Mouse (Mus musculus) liver (tissue): ENCODE measurements around the gene Atxn7l3.

Experiments
- DNase-seq: peaks from one replicate; pipeline ENCODE4 v3.0.0-alpha.2; 2020; ENCODE audit warnings: mixed read lengths

The Atxn7l3 gene

GRCm38 (mm10) chr11:102258521-102258920, 37.9 kb downstream of the Atxn7l3 start:
- no peak for DNase-seq

GRCm38 (mm10) chr11:102258095-102258494, 38.3 kb downstream of the Atxn7l3 start:
- no peak for DNase-seq

GRCm38 (mm10) chr11:102257514-102257913, 38.9 kb downstream of the Atxn7l3 start:
- DNase-seq = no peak

- DNase-seq = peak; percentile 19
These were observed 46.9 kb downstream of the Atxn7l3 start for GRCm38 (mm10) chr11:102249351-102250090.

- DNase-seq = peak; percentile 95
These were observed 47.7 kb downstream of the Atxn7l3 start, which contains the start of gene BC030867 for GRCm38 (mm10) chr11:102248630-102249230. BC030867 (plus strand) TSS chr11:102248882.

GRCm38 (mm10) chr11:102246871-102247270, 49.6 kb downstream of the Atxn7l3 start:
- DNase-seq = no peak

- no peak for DNase-seq
These were observed 50.2 kb downstream of the Atxn7l3 start for GRCm38 (mm10) chr11:102246273-102246635.

GRCm38 (mm10) chr11:102245581-102246272, 50.7 kb downstream of the Atxn7l3 start:
- DNase-seq = no peak

- DNase-seq = peak; percentile 64
These were observed 51.4 kb downstream of the Atxn7l3 start for GRCm38 (mm10) chr11:102244926-102245449.

- no peak for DNase-seq
These were observed 54.6 kb downstream of the Atxn7l3 start for GRCm38 (mm10) chr11:102241874-102242273.

GRCm38 (mm10) chr11:102241246-102241645, 55.2 kb downstream of the Atxn7l3 start:
- DNase-seq = no peak

- DNase-seq = no peak
These were observed 55.8 kb downstream of the Atxn7l3 start for GRCm38 (mm10) chr11:102240636-102241035.
